Mouse (Mus musculus): Measurements from ENCODE around the gene H2-Q10.

- TF ChIP-seq CTCF (conservative IDR thresholded peaks at IDR 0.05; ENCODE audit: insufficient read depth, insufficient read length, low read depth, low read length) = no peak
- TF ChIP-seq POLR2A (IDR thresholded peaks at IDR 0.05; ENCODE audit: low read depth, low read length) = no peak
Observed at GRCm38 (mm10) chr17:35490320-35490719, 20.4 kb downstream of the H2-Q10 start.

Data from kidney, adult 2 months (tissue).